Mouse (Mus musculus): Measurements from ENCODE around the gene Tmem151b. TPM values are rescaled to one million over a fixed set of nuclear protein-coding genes. Genes with fewer than 3 reads are reported as not detected.

Gene Tmem151b
- polyA plus RNA-seq, 1 experiment from 2014 or later = 1.0 TPM

DNA sequence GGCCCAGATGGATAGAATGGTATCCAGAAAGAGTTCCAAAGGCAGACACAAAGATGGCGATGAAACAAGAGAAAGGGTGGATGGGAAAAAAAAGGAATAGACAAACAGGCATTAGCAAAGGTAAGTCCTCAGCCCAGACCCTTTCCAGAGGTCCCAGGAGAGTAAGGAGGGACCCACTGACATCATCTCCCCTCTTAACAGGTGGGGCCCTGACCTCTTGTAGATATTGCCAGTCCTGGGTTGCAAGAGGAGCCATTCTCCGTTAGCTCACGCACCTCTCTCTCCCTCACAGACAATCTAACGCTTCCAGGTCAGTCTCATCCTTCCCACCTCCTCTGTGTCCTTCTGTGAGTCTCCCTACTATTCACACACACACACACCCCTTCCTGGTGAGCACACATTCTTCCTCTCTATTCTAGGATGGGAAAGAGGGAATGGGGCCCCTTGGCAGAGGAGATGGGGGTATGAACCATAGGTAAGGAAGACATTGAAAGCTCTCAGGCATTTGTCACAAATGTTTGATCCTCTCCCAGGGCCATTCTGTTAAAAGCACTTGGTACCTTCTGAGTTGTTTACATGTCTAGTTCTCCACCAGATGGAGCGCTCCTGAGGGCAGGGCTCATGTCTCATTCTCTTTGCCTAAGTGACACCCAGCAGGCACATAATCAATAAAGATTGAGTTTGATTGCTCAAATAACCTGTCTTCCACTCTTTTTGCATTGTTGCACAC is 1.9 kb downstream of the Tmem151b start:
- no peak overlapping the region for H3K9ac ChIP-seq (ENCODE audit: low read depth, low read length)
- WGBS (ENCODE audit: insufficient replicate concordance) = 72% methylated on average over 5 of the region's 5 CpGs
- H3K27ac ChIP-seq (ENCODE audit: low read depth, low read length) = no peak overlapping the region
- H3K4me1 ChIP-seq (ENCODE audit: control insufficient read depth, insufficient read depth, low read length) = peaks cover 28% of the 10 kb centered on the region
- H3K4me3 ChIP-seq (ENCODE audit: low read depth, low read length) = no peak overlapping the region
- no peak for ATAC-seq (replicated peaks; ENCODE audit: insufficient number of reproducible peaks, low FRiP score, low TSS enrichment)
- no peaks in the 10 kb centered on the region for H3K36me3 ChIP-seq (ENCODE audit: control insufficient read depth, insufficient read depth, low read length)
- H3K27me3 ChIP-seq (ENCODE audit: control insufficient read depth, insufficient read depth, low read length) = peaks cover 71% of the 10 kb centered on the region
- H3K9me3 ChIP-seq (replicated peaks; ENCODE audit: control insufficient read depth, low read length) = no peaks in the 10 kb centered on the region
- no peak overlapping the region for H3K4me2 ChIP-seq

DNA sequence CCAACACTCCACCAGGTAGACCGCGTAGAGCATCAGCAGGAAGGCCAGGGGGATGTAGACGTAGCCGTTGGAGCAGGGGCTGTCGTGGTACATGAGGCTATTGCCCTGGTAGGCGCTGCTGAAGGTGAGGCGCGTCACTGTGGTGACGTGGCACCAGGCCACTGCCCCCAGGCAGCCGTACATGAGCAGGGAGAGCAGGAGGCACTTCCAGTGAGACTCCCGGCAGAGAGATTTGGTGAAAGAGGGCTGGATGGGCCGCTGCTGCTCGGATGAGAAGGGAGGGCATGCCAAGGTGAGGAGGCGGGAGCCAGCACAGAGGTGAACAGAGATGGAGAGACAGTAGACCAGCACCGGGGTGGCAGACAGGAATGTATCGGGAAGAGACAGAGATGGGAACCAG is 2.5 kb downstream of the Tmem151b start:
- Histone ChIP-seq H3K9ac (ENCODE audit: low read depth, low read length) (no peak overlapping the region), H3K27ac (ENCODE audit: low read depth, low read length) (no peak overlapping the region), H3K9me3 (replicated peaks; ENCODE audit: control insufficient read depth, low read length) (no peaks in the 10 kb centered on the region), H3K4me2 (no peak overlapping the region), H3K36me3 (ENCODE audit: control insufficient read depth, insufficient read depth, low read length) (no peaks in the 10 kb centered on the region), H3K27me3 (ENCODE audit: control insufficient read depth, insufficient read depth, low read length) (peaks cover 77% of the 10 kb centered on the region), H3K4me3 (ENCODE audit: low read depth, low read length) (no peak overlapping the region), H3K4me1 (ENCODE audit: control insufficient read depth, insufficient read depth, low read length) (peaks cover 27% of the 10 kb centered on the region)
- ATAC-seq (replicated peaks; ENCODE audit: insufficient number of reproducible peaks, low FRiP score, low TSS enrichment) = no peak
- WGBS (ENCODE audit: insufficient replicate concordance) = 57% methylated on average over 16 of the region's 16 CpGs

DNA sequence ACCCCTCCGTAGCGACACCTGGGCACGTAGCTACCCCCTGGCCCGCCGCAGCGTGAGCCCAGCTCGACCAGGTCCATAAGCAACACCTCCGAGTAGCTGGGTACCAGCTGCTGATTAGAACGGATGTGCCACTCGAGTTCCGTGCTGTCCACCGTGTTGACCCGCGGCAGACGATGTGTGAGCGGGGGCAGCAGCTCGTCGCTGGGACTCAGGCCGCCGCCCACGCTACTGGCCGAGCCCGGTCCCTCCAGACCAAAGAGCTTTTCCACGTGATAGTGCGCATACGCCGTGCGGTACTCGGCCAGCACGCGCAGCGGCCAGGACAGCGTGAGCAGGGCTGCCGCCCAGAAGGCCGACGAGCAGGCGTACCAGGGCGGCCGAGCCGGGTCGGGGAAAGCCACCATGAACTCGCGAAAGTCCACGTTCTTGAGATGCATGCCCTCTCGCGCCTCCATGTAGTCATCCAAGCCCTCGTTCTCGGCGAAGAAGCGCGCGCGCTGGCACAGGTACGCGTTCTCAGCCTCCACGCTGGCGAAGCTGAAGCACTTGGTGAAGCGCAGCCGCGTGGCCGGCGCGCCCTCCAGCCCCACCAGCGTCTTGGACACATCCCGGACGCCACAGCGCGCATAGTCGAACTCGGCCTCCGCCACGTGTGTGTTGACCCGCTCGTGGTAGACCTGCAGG is 4.1 kb downstream of the Tmem151b start:
- ATAC-seq (replicated peaks; ENCODE audit: insufficient number of reproducible peaks, low FRiP score, low TSS enrichment) = no peak
- peaks cover 91% of the 10 kb centered on the region for H3K27me3 ChIP-seq (ENCODE audit: control insufficient read depth, insufficient read depth, low read length)
- H3K36me3 ChIP-seq (ENCODE audit: control insufficient read depth, insufficient read depth, low read length) = no peaks in the 10 kb centered on the region
- peaks cover 26% of the 10 kb centered on the region for H3K4me1 ChIP-seq (ENCODE audit: control insufficient read depth, insufficient read depth, low read length)
- peak overlapping the region; percentile 58 for H3K4me2 ChIP-seq
- no peak overlapping the region for H3K27ac ChIP-seq (ENCODE audit: low read depth, low read length)
- H3K4me3 ChIP-seq (ENCODE audit: low read depth, low read length) = peak overlapping the region; percentile 39
- H3K9me3 ChIP-seq (replicated peaks; ENCODE audit: control insufficient read depth, low read length) = no peaks in the 10 kb centered on the region
- H3K9ac ChIP-seq (ENCODE audit: low read depth, low read length) = no peak overlapping the region
- whole genome bisulfite sequencing (ENCODE audit: insufficient replicate concordance) = 4% methylated on average over 74 of the region's 74 CpGs

DNA sequence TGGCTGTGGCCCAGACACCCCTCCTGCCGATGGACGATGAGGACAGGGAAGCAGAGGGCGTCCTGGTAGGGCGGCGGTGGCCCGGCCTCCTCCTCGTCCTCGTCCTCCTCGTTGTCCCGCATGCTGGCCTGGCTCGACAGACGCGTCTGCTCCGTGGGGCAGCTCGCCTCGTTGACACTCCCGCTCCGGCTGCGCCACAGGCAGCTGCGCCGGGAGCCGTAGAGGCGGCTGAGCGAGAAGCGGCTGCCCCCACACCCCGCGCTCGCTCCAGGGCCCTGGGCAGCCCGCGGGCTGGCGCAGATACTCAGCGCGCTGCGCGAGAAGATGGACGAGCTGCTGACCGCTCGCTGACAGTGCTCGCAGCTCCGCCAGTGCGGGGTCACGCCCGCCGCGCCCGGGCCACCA is 4.6 kb downstream of the Tmem151b start:
- no peak for ATAC-seq (replicated peaks; ENCODE audit: insufficient number of reproducible peaks, low FRiP score, low TSS enrichment)
- peak overlapping the region; percentile 39 for H3K4me3 ChIP-seq (ENCODE audit: low read depth, low read length)
- H3K27me3 ChIP-seq (ENCODE audit: control insufficient read depth, insufficient read depth, low read length) = peaks cover 96% of the 10 kb centered on the region
- peaks cover 23% of the 10 kb centered on the region for H3K4me1 ChIP-seq (ENCODE audit: control insufficient read depth, insufficient read depth, low read length)
- H3K36me3 ChIP-seq (ENCODE audit: control insufficient read depth, insufficient read depth, low read length) = no peaks in the 10 kb centered on the region
- H3K9me3 ChIP-seq (replicated peaks; ENCODE audit: control insufficient read depth, low read length) = no peaks in the 10 kb centered on the region
- peak overlapping the region; percentile 58 for H3K4me2 ChIP-seq
- H3K9ac ChIP-seq (ENCODE audit: low read depth, low read length) = no peak overlapping the region
- H3K27ac ChIP-seq (ENCODE audit: low read depth, low read length) = no peak overlapping the region
- 1% methylated on average over 46 of the region's 46 CpGs for WGBS (ENCODE audit: insufficient replicate concordance)

DNA sequence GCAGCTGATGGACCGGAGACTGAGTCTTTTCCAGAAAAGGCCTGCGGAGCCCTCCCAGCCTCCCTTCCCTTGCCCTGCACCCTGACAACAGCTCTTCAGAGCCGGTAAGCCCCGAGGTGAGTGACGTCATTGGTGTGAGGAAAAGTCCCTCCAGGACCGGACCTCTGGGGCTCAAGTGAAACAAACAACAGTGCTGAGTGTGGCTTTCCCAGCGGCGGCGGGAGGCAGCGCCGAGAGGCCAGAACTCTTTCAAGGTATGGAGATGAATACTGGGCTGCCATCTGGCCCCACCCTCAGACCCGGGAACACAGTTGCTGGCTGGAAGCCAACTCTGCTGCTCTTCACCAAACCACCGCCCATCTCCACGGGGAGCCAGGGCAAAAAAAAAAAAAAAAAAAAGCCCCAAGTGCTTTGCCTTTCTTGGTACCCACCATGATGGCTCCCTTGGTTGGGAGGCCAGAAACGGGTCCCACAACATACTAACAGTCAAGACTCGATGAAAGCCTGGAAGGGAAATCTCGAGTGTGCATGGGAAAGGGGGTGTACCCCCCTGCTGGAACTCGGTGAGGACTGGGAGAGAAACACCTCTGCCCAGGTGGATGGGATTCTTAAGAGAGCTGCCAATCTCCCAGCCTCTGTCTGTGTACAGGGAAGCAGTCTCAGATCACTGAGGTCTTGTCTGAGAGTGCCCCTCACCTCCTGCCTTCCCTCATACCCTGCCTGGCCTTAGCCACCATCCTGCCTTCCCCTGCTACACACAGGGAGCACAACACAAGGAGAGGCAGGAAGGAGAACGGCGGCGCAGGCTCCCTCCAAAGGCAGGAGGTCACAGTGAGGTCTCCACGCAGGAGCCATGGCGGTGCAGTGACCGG is 5.2 kb downstream of the Tmem151b start:
- 5% methylated on average over 24 of the region's 24 CpGs for WGBS (ENCODE audit: insufficient replicate concordance)
- no peak for ATAC-seq (replicated peaks; ENCODE audit: insufficient number of reproducible peaks, low FRiP score, low TSS enrichment)
- Histone ChIP-seq H3K27me3 (ENCODE audit: control insufficient read depth, insufficient read depth, low read length) (peaks cover 98% of the 10 kb centered on the region), H3K4me1 (ENCODE audit: control insufficient read depth, insufficient read depth, low read length) (peaks cover 23% of the 10 kb centered on the region), H3K27ac (ENCODE audit: low read depth, low read length) (no peak overlapping the region), H3K4me2 (peak overlapping the region; percentile 58), H3K9ac (ENCODE audit: low read depth, low read length) (no peak overlapping the region), H3K36me3 (ENCODE audit: control insufficient read depth, insufficient read depth, low read length) (no peaks in the 10 kb centered on the region), H3K4me3 (ENCODE audit: low read depth, low read length) (peak overlapping the region; percentile 39; the same call in 1 of the 2 replicates), H3K9me3 (replicated peaks; ENCODE audit: control insufficient read depth, low read length) (no peaks in the 10 kb centered on the region)

DNA sequence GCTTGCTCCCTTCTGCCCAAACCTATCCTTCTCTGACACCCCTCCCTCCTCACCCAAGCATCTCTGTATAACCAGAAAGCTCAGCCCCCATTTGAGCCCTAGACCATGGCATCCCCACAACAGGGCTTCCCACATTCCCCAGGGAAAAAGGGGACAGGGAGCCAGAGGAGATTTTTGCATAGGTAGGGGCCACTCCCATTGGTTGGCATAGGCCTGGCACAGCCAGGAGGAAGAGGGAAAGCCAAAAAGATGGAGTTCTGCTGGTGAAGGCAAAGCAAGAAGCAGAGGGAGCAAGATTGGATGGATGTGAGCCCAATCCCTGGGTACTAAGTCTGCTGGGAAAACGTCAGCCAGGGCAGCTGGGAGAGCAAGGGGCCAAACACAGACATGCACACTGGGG is 6.4 kb downstream of the Tmem151b start:
- Histone ChIP-seq H3K9ac (ENCODE audit: low read depth, low read length) (no peak overlapping the region), H3K9me3 (replicated peaks; ENCODE audit: control insufficient read depth, low read length) (no peaks in the 10 kb centered on the region), H3K4me1 (ENCODE audit: control insufficient read depth, insufficient read depth, low read length) (peaks cover 20% of the 10 kb centered on the region), H3K4me3 (ENCODE audit: low read depth, low read length) (no peak overlapping the region), H3K4me2 (no peak overlapping the region), H3K36me3 (ENCODE audit: control insufficient read depth, insufficient read depth, low read length) (no peaks in the 10 kb centered on the region), H3K27ac (ENCODE audit: low read depth, low read length) (no peak overlapping the region), H3K27me3 (ENCODE audit: control insufficient read depth, insufficient read depth, low read length) (peaks cover 97% of the 10 kb centered on the region)
- 23% methylated on average over 1 of the region's 1 CpGs for WGBS (ENCODE audit: insufficient replicate concordance)
- ATAC-seq (replicated peaks; ENCODE audit: insufficient number of reproducible peaks, low FRiP score, low TSS enrichment) = no peak

DNA sequence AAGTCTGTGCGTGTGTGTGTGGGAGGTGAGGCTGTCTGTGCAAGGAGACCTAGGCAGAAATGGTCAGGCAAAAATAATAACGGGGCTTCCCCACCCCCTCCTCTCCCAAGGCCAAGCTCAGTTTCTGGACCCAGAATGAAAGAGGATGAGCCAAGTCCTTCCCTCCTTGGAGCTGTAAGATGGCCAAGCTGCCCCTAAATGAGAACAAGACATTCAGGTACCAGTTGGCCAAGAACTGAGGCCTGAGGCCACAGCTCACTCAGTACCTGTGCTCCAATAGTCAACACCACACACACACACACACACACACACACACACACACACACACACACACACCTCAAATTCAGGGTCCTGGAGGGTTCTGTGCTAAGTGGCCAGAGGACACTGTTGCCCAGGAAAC is 6.8 kb downstream of the Tmem151b start:
- ATAC-seq (replicated peaks; ENCODE audit: insufficient number of reproducible peaks, low FRiP score, low TSS enrichment) = no peak
- Histone ChIP-seq H3K4me3 (ENCODE audit: low read depth, low read length) (no peak overlapping the region), H3K4me1 (ENCODE audit: control insufficient read depth, insufficient read depth, low read length) (peaks cover 20% of the 10 kb centered on the region), H3K4me2 (no peak overlapping the region), H3K36me3 (ENCODE audit: control insufficient read depth, insufficient read depth, low read length) (no peaks in the 10 kb centered on the region), H3K9ac (ENCODE audit: low read depth, low read length) (no peak overlapping the region), H3K27ac (ENCODE audit: low read depth, low read length) (no peak overlapping the region), H3K27me3 (ENCODE audit: control insufficient read depth, insufficient read depth, low read length) (peaks cover 97% of the 10 kb centered on the region), H3K9me3 (replicated peaks; ENCODE audit: control insufficient read depth, low read length) (no peaks in the 10 kb centered on the region)
- WGBS (ENCODE audit: insufficient replicate concordance) = 74% methylated on average over 2 of the region's 2 CpGs

DNA sequence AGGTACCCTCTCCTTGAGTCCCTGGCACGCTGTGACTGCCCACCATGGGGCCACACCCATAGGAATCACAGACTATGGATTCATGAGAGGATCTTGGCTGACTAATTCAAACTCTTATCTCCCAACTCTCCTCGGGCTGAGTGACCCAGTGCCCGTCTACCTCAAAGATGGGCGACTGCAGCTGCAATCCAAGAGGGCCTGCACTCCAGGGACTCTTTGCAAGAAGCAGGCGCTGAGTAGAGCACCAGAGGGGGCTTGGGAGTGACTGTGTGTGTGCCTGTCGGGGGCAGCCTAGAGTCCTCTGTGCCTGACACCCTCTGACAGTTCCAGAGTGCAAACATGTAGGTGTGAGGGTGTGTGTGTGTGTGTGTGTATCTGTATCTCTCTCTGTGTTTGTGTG is 7.3 kb downstream of the Tmem151b start:
- no peaks in the 10 kb centered on the region for H3K9me3 ChIP-seq (replicated peaks; ENCODE audit: control insufficient read depth, low read length)
- H3K36me3 ChIP-seq (ENCODE audit: control insufficient read depth, insufficient read depth, low read length) = no peaks in the 10 kb centered on the region
- H3K27ac ChIP-seq (ENCODE audit: low read depth, low read length) = no peak overlapping the region
- 25% methylated on average over 6 of the region's 6 CpGs for WGBS (ENCODE audit: insufficient replicate concordance)
- no peak overlapping the region for H3K4me3 ChIP-seq (ENCODE audit: low read depth, low read length)
- ATAC-seq (replicated peaks; ENCODE audit: insufficient number of reproducible peaks, low FRiP score, low TSS enrichment) = no peak
- peaks cover 92% of the 10 kb centered on the region for H3K27me3 ChIP-seq (ENCODE audit: control insufficient read depth, insufficient read depth, low read length)
- no peak overlapping the region for H3K4me2 ChIP-seq
- H3K4me1 ChIP-seq (ENCODE audit: control insufficient read depth, insufficient read depth, low read length) = peaks cover 20% of the 10 kb centered on the region
- H3K9ac ChIP-seq (ENCODE audit: low read depth, low read length) = no peak overlapping the region

Data from heart, embryonic 11.5 days (tissue).